Mouse (Mus musculus) right cerebral cortex, adult 18-20 months (tissue): ENCODE measurements at regions not wholly inside any gene's neighbourhood (a gene's known extent, or its start where the extent isn't known, plus 50 kb on each side); places are given as distances from the start of the nearest gene placed in this dataset.
A peak's percentile ranks its signal among the peaks of the same experiment; 100 is the strongest.

Experiments
- DNase-seq: peaks from one replicate; pipeline ENCODE4 v3.0.0; 2022; ENCODE audit warnings: mixed read lengths

GRCm38 (mm10) chr12:106504285-106504684, 494.3 kb downstream of the Vrk1 start:
- DNase-seq: no peak

- DNase-seq: no peak
Observed at GRCm38 (mm10) chr12:106514057-106514456, 504.0 kb downstream of the Vrk1 start.

GRCm38 (mm10) chr12:106515257-106515788, 505.3 kb downstream of the Vrk1 start:
- DNase-seq: no peak

- DNase-seq: no peak
Observed at GRCm38 (mm10) chr12:106519141-106519540, 509.1 kb downstream of the Vrk1 start.

GRCm38 (mm10) chr12:106524411-106524810, 514.4 kb downstream of the Vrk1 start:
- DNase-seq: no peak

- DNase-seq: no peak
Observed at GRCm38 (mm10) chr12:106527116-106527515, 517.1 kb downstream of the Vrk1 start.

GRCm38 (mm10) chr12:106527699-106528434, 517.8 kb downstream of the Vrk1 start:
- DNase-seq: no peak

- no peak for DNase-seq
Observed at GRCm38 (mm10) chr12:106528521-106528920, 518.5 kb downstream of the Vrk1 start.

GRCm38 (mm10) chr12:106529175-106529574, 519.1 kb downstream of the Vrk1 start:
- no peak for DNase-seq

- no peak for DNase-seq
Observed at GRCm38 (mm10) chr12:106535086-106535485, 525.1 kb downstream of the Vrk1 start.

GRCm38 (mm10) chr12:106535628-106536288, 525.7 kb downstream of the Vrk1 start:
- no peak for DNase-seq

GRCm38 (mm10) chr12:106536289-106536636, 526.2 kb downstream of the Vrk1 start:
- no peak for DNase-seq

GRCm38 (mm10) chr12:106540003-106540402, 530.0 kb downstream of the Vrk1 start:
- no peak for DNase-seq

- no peak for DNase-seq
Observed at GRCm38 (mm10) chr12:106559566-106559965, 549.5 kb downstream of the Vrk1 start.

- no peak for DNase-seq
Observed at GRCm38 (mm10) chr12:106565263-106565681, 555.2 kb downstream of the Vrk1 start.

- no peak for DNase-seq
Observed at GRCm38 (mm10) chr12:106566361-106566760, 556.3 kb downstream of the Vrk1 start.

GRCm38 (mm10) chr12:106567116-106567515, 557.1 kb downstream of the Vrk1 start:
- no peak for DNase-seq

- no peak for DNase-seq
Observed at GRCm38 (mm10) chr12:106568541-106569085, 558.6 kb downstream of the Vrk1 start.

GRCm38 (mm10) chr12:106572956-106573355, 562.9 kb downstream of the Vrk1 start:
- no peak for DNase-seq

- peak; percentile 24 for DNase-seq
Observed at GRCm38 (mm10) chr12:106582760-106583159, 572.7 kb downstream of the Vrk1 start.

- DNase-seq: no peak
Observed at GRCm38 (mm10) chr12:106585626-106586025, 575.6 kb downstream of the Vrk1 start.

- DNase-seq: no peak
Observed at GRCm38 (mm10) chr12:106592686-106593085, 582.7 kb downstream of the Vrk1 start.

- DNase-seq: no peak
Observed at GRCm38 (mm10) chr12:106597636-106598035, 587.6 kb downstream of the Vrk1 start.

GRCm38 (mm10) chr12:106607240-106607639, 597.2 kb downstream of the Vrk1 start:
- DNase-seq: no peak
